Mouse (Mus musculus): ENCODE measurements around the gene B430305J03Rik.

DNA sequence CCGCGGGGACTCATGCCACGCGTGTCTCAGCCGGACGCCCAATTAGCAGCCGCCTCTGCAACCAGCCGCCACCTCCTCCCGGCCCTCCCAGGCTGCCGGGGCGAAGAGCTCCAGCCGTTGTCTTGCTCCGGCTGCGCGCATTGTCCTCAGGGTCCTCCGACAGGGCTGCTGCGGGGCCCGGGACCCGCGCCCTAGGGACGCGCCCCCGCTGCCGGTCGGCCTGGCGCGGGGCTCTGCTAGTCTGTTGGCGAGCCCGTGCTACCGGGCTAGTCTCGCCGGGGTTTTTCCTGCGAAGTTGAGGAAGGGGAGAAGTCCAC lies 1.1 kb downstream of the B430305J03Rik start:
- TF ChIP-seq POLR2A (IDR thresholded peaks at IDR 0.05; ENCODE audit: borderline replicate concordance, control insufficient read depth, low read depth, low read length) (no peak), CTCF (IDR thresholded peaks at IDR 0.05; ENCODE audit: control insufficient read depth, insufficient read depth, low read length) (no peak)

All from bone marrow, adult 2 months (tissue).